Mouse (Mus musculus) monocyte, adult 2 months (primary cell): ENCODE results near the gene Sik1.

ENCODE experiments used
- DNase-seq, 2 experiments: peaks; one replicate each; pipeline ENCODE4 v3.0.0; 2022; ENCODE audit warnings: low spot score in 2 of 2, low read depth in 1 of 2

Sik1 gene

DNA sequence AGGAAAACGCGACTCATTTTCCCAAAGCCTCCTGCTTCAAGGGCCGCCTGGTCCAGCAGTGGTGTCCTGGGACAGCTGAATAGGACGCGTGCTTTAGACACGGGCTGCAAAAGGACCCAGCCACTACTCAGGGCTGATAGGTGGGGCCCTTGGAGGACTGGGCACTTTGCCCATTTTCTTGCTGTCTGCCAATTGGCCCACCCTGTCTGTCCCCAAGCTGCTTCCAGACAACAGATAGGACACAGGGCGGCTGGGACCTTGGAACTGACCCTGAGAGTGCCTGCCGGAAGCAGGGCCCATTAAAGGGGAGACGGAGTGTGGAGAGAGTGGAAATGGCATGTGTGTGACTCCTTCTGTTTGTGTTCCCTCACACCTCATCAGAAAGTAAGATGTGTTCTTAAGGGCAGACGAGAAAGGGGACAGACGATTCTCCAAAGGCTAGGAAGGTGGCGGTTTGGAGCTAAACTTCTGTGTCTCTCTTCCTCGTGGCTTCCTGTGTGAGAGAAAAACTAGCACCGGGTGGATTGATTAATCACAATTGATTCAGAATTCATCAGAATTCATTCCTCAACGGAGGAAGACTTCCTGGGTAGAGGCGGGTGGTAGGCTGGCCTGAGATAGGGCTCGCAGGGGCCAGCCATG, 1.0 kb upstream of the Sik1 start:
- no peak for DNase-seq

DNA sequence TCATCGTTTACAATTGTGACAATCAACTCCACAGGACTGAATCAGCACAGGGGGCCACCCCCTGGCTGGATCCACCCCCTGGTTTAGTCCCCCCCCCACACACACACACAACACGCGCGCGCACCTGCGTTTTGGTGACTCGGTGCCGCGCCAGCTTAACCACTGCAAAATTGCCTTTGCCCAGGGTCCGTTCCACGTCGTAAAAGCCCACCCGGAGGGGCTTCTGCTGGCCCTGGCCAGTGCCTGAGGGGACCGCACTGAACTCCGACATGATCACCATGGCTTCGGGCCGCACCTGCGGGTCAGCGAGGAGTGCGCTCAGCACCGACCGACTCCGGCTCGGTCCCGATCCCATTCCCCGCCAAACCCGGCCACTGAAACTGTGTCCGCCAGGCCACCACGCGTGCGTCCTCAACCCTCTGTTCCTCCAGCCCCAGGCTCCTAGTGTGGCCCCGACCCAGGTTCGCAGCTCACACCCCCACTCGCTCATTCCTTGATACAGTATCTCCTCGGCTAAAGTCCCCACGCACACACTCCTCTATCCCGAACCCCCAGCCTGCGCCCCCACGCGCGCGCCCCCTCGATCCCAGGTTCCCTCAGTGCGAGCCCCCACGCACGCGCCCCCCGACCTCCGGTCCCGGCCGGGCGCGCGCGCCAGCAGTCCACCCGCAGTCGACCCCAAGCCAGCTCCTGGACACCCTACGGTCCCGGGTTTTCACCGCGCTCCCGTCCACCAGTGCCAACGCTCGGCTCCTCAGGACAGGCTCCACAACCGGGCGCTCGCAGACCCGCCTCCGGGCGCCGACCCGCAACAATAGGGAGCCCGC, 621 bp downstream of the Sik1 start:
- peak in 1 of 2 experiments; percentile 41 for DNase-seq

DNA sequence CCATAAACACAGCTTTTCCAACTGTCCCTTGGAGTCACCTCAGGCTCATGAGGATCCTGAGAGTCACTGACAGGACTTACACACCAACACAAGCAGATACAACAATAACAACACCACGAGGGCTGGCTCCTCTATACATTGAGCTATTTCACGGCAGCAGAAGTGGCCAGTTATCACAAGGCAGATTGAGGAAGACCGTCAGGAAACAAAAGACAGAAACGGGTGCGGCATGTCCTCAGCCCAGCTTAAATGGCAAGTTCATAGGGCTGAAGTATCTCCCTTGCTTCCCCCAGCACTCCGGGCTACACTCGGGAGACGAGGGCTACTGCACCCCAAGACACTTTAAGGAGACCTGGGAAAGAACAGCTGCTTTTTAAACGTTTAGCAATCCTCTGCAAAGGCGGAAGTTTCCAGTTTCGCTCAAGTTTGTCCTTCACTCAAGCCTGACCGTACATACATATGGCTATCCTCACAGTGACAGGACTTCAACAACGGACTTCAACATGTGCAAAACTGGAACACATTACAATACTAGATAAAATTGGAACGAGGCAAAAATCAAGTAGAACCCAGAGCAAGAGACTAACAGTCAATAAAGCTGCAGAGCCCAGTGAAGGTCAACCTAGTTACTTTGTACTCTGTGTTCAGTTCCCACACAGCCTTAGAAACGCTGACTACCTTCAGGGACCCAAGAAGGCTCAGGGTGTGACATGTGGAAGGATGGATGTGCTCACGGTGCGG, 2.0 kb downstream of the Sik1 start:
- peak in 1 of 2 experiments; percentile 46 for DNase-seq

DNA sequence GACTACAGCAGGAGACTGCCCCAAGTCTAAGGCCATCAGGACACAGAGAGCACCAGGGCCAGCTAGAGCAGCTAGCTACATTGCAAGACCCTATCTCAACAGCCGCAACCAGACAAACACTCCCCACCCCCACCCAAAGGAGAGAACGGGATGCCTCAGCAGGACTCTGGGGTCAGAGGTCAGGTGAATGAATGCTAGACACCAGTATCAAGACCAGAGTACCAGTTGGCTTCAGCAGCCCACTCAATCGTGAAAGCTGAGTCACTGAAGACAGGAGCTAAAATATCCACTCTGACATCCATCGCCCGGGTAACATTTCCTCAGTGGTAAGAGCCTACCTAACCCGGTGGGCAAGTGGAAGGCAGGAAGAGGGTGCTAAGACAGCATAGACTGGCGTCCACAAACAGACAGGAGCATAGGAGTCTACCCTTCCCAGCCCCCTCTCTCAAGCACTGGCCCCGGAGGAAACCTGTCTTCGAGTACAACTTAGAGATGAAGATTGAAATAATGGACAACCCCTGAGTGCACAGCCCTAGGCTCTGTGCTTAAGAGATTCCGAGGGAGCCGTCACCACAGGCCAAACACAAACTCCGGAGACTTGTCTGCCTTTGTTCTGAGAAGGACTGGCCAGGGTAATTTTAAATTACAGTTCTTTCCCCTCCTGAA, 2.7 kb downstream of the Sik1 start:
- no peak for DNase-seq

DNA sequence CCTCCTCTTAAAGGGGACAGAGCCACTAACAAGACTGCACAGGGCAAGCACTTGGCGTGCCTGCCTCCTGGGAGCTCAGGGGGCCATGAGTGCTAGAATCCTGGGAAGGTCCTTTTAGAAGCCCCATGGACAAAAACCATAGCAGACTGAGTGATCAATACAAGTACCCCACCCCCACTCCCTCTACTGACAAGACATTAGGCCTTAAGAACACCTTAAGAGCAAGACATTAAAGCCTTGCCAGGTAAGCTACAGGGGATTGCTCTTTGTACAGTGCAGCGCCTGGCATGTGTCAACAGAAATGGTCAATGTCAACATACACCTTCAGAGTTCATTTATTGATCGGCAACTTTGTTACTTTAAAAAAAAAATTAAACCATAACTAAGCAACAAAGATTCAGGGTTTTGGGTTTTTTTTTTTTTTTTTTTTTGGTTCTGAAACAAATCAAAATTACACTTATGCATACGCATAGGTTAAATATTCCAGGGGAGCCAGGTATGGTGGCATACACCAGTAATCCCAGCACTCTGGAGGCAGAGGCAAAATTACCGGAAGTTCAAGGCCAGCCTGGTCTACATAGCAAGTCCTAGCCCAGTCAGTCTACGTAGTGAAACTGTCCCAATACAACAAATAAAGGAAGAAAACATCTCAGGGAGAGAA, 3.7 kb downstream of the Sik1 start:
- DNase-seq = no peak

DNA sequence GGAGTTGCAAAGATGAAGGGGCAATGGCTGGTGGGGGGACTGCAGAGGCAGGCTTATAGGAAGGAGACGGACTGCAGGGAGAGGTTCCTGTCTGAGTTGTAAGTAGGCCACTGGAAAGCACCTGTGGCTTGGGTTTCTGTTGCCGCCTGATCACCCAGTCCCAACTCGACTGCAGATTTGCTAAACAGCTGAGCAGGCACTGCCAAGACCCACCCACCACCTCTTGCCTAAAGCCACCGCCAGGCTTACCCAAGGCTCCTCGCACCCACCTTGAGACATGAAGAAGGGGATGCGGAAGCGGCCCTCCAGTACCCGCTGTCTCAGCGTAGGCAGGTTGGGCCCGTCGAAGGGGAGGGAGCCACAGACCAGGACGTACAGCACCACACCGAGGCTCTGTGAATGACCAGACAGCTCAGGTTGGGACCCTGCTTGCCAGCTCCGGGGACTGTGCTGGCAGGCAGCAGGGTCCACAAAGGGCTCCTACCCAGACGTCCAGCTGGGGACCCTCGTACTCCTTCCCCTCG, 5.1 kb downstream of the Sik1 start:
- no peak for DNase-seq

DNA sequence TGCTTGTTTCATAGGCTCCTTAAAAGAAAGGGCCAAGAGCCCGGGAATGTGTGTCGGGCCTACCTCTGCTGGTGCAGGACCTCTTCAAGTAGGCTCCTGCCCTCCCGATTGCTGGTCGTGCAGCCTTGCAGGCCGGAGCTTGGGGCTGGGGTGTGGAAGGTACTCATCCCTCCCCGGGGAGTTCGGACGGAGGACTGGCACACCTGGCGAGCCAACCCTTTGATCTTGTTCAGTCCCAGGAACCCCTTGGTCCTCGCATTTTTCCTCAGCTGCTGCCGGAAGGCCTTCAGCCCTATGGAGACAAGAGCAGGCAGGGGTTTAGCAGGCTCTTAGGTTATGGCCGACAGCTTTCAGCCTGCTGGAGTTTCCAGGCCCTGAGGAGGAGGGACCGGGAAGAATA, 8.6 kb downstream of the Sik1 start:
- no peak for DNase-seq

DNA sequence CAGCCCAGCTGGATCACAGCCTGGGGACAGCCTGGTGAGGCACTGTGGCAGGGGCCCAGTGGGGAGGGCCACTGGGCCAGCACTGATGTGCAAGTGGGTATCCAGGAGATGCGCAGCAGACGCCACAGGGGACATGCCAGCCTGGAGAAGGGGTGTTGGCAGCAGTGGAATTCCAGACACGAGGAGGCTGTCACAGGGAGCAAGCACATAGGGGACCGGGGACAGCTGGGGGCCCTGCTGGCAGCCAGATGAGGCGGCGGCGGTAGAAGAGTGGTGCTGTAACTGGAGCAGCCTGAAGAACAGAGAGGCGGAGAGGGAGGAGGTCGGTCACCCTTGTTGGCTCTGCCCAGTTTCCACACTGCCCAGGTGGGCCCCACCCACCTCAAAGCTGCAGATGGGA, 9.3 kb downstream of the Sik1 start:
- no peak for DNase-seq

DNA sequence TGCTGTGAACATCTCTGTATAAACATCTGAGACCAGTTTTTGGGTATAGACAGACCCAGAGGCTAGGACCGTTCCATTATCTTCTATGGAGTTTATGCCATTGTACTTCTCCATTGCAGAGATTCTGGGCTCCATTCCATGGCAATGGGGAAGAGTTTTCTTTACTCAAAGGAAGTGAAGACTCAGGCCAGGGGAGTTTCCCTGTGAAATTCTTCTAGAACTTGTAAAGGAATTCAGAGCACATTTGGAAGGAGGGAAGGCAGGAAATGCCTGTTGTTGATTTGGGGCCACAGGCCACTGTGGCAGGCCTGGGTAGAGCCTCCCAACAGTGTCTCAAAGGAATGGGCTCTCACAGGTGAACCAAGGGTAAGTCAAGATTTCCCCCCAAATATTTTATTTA, 11.7 kb downstream of the Sik1 start:
- DNase-seq = no peak

DNA sequence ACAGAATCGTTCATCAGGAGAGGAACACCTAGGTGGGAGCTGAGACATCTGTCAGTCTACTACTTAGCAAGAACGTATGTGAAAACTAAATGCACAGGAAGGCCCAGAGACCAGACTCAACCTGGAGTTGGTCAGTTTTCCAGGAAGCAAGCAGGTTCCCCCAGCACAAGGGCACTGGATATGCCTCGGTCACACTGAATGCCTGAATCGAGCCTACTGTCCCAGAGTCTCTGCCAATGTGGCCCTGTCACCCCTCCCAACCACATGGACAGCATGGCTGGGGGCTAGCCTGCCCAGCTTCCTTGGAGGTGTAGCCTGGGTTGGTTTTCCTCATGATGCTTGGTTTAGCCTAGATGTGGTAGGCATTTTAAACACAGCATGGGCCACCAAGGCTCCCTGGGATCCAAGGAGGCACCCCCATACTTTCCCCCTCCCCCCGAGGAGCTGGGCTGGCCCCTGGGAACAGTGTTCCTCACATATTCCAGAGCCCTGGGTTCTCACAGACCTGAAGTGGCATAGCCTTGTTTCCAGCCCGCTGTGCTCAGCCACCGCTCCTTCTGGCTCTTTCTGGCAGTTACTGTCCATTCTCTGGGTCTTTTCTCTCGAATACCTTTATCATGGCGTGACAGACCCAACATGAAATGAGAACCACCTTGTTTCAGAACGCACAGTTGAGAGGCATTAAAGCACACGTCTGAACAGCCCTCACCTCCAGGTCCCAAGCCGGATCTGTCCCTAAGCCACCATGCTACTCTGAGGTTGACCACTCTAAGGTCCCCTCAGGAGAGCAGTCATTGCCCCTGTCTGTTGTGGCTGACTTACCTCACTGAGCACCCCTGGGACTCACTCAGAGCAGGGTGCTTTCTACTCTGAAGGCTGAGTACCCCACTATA, 12.4 kb downstream of the Sik1 start:
- no peak for DNase-seq

DNA sequence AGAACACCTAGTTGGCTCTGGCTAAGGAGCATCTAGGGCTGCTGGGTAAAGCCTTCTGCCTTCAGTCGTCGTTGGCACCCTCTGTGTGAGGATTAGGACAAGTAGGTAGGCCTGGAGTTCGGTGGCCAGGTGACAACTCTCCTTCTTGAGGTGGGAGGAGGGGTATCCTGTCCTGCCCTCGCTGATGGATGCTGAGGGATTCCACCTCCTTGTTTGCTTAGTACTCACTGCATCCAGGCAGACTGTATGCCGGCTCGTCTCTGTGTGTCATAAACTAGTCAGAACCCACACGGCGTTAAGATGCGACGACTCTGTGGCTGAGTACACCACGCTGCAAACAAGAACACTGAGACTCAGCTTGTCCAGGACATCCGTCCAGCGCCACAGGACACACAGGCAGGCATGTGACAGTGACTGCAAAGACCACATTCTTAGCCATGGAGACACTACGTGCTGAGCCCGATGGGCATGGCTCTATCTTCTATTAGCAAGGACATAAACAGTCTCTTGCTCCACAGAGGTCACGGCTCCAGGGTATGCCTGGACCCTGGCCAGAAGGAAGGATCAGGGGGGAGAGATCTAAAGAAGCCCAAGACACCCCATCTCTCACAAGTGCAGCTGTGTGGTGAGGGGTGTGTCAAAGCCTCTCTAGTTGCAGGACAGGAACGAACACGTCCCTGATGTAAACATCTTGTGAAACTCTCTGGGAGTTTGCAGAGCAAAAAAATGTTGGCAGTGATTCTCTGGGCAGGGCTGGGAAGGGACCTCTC, 13.6 kb downstream of the Sik1 start:
- DNase-seq = peak in 1 of 2 experiments; percentile 43

DNA sequence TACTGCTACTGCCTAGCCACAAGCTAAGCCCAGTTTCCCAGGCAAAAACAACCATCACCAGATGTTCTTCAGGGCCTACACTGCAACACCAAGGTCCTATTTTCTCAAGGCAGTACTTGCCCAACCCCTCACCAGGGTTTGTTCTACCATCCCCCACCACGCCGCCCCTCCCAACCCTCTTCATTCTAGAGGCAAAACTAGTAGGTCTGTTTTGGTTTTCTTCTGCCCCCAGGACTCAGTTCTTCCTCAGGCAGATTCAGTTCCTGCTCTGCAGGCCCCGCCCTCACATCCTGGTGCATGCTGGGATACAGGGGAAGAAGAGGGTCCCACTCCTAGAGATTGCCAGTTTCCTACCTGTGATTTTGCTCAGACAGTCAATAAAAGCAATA, 14.2 kb downstream of the Sik1 start:
- DNase-seq = peak; percentile 33 to 58

DNA sequence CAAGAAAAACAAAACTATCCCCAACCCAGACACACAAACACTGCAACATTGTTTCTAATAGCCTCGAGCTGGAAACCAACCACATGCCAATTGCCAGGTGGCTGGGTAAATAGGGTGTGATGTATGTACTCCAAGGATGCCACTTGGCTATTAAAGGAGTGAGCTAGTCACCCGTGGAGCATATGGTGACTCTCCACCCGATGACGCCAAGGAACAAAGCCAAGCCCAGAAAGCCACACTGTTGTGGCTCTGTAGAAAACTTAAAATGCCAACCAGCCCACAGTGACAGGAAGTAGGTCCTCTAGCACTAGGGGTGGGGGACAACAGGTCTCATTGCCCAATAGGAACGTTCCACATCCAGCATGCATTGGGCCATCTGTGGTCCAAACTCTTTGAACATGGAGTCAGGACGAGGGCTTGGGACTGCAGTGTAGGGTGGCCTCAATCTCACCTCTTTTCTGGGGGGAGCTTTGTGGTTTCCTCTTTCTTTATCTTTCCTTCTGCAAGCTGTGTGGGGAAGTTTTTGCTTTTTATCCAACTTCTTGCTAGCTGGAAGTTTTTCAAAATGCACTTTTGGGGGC, 15.1 kb downstream of the Sik1 start:
- DNase-seq = peak in 1 of 2 experiments; percentile 59

DNA sequence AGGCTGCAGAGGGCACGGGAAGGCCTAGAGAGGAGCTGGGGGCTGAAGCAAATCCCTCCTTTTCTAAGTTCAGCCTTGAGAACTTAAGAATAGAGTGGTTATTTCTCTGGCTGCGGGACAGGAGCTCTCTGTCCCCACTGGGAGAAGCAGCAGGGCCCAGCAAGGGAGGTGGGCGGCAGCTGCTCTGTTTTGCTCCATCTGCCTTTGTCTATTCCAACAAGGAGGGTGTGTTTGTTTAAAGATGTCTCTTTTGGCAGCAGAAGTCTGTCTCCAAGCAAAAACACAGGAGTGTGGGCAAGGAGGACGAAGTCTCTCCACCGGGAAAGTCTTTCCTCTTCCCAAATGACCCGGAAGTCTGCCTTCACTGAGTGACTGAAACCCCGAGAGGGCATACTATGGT, 18.8 kb downstream of the Sik1 start:
- no peak for DNase-seq

DNA sequence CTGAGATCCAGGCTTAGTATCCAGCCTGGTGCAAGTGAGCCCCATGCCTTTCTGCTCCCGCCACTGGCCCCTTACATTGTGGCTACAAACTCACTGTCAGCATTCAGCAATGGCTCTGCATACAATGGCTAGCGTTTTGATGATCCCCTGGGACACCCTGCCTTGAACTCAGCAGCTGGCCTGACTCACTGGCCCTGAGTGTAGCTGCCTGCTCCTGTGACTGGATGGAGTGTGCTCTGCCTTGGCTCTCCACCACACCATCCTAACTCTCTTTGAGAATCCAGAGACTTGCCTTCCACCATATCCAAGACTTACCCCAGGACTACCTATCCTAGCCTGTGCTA, 19.4 kb downstream of the Sik1 start:
- no peak for DNase-seq

DNA sequence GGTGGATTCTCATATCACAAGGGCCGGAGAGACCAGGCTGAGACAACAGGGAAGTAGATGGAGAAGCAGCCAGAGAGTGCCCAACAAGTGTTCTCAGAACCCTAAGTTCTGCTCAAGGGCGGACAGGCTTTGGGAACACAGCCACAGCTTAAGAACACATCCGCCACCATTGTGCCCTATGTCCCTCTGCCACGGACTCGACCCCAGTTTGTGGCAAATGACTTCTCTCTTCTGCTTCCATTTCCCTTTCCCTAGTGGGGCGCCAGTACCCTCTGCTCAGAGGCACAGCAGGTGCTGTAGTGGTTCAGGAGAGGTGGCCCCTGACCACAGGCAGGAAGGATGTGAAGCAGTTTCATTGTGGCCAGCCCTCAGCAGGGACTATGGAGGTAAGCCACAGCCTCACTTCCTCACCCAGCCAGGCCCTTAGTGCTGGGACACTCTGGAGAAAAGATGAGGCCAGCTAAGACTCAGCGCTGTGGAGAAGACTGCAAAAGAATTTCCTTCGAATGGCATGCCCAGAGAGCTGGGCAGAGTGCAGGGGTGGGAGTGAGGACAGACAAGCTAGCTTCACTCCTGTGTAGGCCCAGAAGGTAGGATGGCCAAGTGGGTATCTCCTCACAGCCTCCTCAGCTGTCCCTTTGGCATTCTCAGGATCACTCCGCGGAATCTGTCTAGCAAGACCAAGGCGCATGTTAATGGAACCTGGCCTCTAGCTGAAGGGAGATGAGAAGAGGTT, 19.9 kb downstream of the Sik1 start:
- peak; percentile 68 to 80 for DNase-seq

DNA sequence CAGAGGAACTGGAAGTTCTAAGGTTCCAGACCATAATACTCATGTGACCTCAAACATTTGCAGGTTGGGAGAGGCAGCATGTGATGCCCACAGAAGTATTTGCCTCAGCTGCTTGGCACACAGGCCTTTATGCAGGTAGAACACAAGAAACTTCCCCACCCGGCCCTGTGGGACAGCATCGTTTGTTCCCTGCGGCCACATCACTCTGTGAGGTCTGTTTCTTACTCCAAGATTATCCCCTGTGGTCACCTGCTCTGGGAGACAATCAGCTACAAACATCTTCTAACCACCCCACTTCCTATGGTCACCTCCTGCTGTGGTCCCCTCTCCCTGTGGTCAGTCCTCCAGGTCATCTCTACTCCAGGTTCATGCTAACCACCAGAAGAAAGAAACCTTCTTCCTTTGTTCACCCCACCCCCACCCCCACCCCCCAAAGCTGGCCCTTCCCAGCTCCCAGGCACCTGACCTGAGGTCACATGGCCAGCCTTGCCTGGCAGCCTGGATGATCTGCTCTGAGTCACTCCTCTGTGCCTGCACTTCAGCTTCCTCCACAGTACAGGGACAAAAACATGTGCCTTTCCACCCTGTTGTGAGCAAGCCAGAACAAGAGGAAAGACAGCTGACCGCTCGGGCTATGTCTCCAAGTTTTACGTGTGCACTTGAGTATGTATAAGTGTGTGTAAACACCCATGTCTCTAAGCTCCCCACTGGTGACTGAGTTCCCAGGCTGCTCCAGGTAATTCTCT, 21.1 kb downstream of the Sik1 start:
- peak; percentile 39 to 45 for DNase-seq
